Mouse (Mus musculus): ENCODE data around the gene Guk1. TPM values are rescaled to one million over a fixed set of nuclear protein-coding genes. Genes with fewer than 3 reads are reported as not detected.

Gene Guk1
- polyA plus RNA-seq, 1 experiment from 2014 or later, result 78.7 TPM

GRCm38 (mm10) chr11:59185490-59185889, 6.5 kb downstream of the Guk1 start:
- DNase-seq (ENCODE audit: low read depth, low spot score) (no peak), ATAC-seq (no peak)
- ChIA-PET POLR2A (no interaction called here), CTCF (interaction anchor here (1.0 to 1.2 kb wide), 3 partner anchors 12 to 87 kb away, joined by 3 to 4 read pairs (median 3); no protein-coding TSS in a partner anchor)
- no peaks in the 10 kb centered on the region for H3K27me3 ChIP-seq
- in situ Hi-C loops (cut with MboI; ENCODE audit: low pct_unique_long_range_greater_than_20kb), result no loop called here
- TF ChIP-seq CTCF (IDR thresholded peaks at IDR 0.05), result no peak

- DNase-seq (ENCODE audit: low read depth, low spot score), result no peak
- no peaks in the 10 kb centered on the region for H3K27me3 ChIP-seq
- ChIA-PET CTCF (interaction anchor here (1.2 to 1.9 kb wide), 4 partner anchors 10 to 32 kb away, joined by 3 to 8 read pairs (median 4); no protein-coding TSS in a partner anchor), POLR2A (interaction anchor here (1.3 kb wide), 1 partner anchor 10 kb away, joined by 3 read pairs; no protein-coding TSS in a partner anchor)
- peak; percentile 78 for ATAC-seq
- in situ Hi-C loops (cut with MboI; ENCODE audit: low pct_unique_long_range_greater_than_20kb), result loop anchor here (5.0 kb wide), 1 partner anchor 82 kb away; no protein-coding TSS in a partner anchor
- TF ChIP-seq CTCF (IDR thresholded peaks at IDR 0.05), result no peak
Measured at GRCm38 (mm10) chr11:59183821-59184220, 8.2 kb downstream of the Guk1 start.

- POLR2A ChIA-PET, result interaction anchor here (1.3 kb wide), 1 partner anchor 9 kb away, joined by 3 read pairs; no protein-coding TSS in a partner anchor
- peaks cover under 1% of the 10 kb centered on the region for H3K27me3 ChIP-seq
- DNase-seq (ENCODE audit: low read depth, low spot score) (no peak), ATAC-seq (no peak)
- CTCF ChIA-PET, result interaction anchor here (0.9 to 1.9 kb wide), 5 partner anchors 9 to 31 kb away, joined by 3 to 8 read pairs (median 5); partner anchors contain the start of gene Iba57
- TF ChIP-seq CTCF (IDR thresholded peaks at IDR 0.05), result no peak
- in situ Hi-C loops (cut with MboI; ENCODE audit: low pct_unique_long_range_greater_than_20kb), result loop anchor here (5.0 kb wide), 1 partner anchor 81 kb away; no protein-coding TSS in a partner anchor
Measured at GRCm38 (mm10) chr11:59182864-59183331, 9.1 kb downstream of the Guk1 start, which contains the start of gene Gjc2. Gjc2 (minus strand) TSS chr11:59183213.

GRCm38 (mm10) chr11:59176921-59177320, 15.1 kb downstream of the Guk1 start:
- in situ Hi-C loops (cut with MboI; ENCODE audit: low pct_unique_long_range_greater_than_20kb), result no loop called here
- no peak for TF ChIP-seq CTCF (IDR thresholded peaks at IDR 0.05)
- H3K27me3 ChIP-seq, result peaks cover 36% of the 10 kb centered on the region
- ATAC-seq, result no peak
- ChIA-PET POLR2A (no interaction called here), CTCF (no interaction called here)
- DNase-seq (ENCODE audit: low read depth, low spot score), result no peak

GRCm38 (mm10) chr11:59176475-59176874, 15.5 kb downstream of the Guk1 start:
- ChIA-PET POLR2A (no interaction called here), CTCF (no interaction called here)
- in situ Hi-C loops (cut with MboI; ENCODE audit: low pct_unique_long_range_greater_than_20kb), result no loop called here
- DNase-seq (ENCODE audit: low read depth, low spot score) (no peak), ATAC-seq (no peak)
- H3K27me3 ChIP-seq, result peaks cover 36% of the 10 kb centered on the region
- TF ChIP-seq CTCF (IDR thresholded peaks at IDR 0.05), result no peak

GRCm38 (mm10) chr11:59174189-59174838, 17.7 kb downstream of the Guk1 start:
- no peak for ATAC-seq
- ChIA-PET POLR2A (interaction anchor here (0.6 to 0.9 kb wide), 2 partner anchors 9 to 11 kb away, joined by 3 to 5 read pairs; partner anchors contain the start of genes Gjc2 and Iba57), CTCF (interaction anchor here (1.4 to 1.5 kb wide), 2 partner anchors 9 to 22 kb away, joined by 3 to 8 read pairs; partner anchors contain the start of gene Gjc2)
- TF ChIP-seq CTCF (IDR thresholded peaks at IDR 0.05), result no peak
- in situ Hi-C loops (cut with MboI; ENCODE audit: low pct_unique_long_range_greater_than_20kb), result no loop called here
- H3K27me3 ChIP-seq, result peaks cover 36% of the 10 kb centered on the region
- DNase-seq (ENCODE audit: low read depth, low spot score), result no peak

- peaks cover 15% of the 10 kb centered on the region for H3K27me3 ChIP-seq
- POLR2A ChIA-PET, result no interaction called here
- CTCF ChIA-PET, result no interaction called here
- in situ Hi-C loops (cut with MboI; ENCODE audit: low pct_unique_long_range_greater_than_20kb), result no loop called here
- no peak for DNase-seq (ENCODE audit: low read depth, low spot score)
- no peak for ATAC-seq
- no peak for TF ChIP-seq CTCF (IDR thresholded peaks at IDR 0.05)
Measured at GRCm38 (mm10) chr11:59170549-59170948, 21.5 kb downstream of the Guk1 start.

GRCm38 (mm10) chr11:59169807-59170206, 22.2 kb downstream of the Guk1 start:
- POLR2A ChIA-PET, result no interaction called here
- in situ Hi-C loops (cut with MboI; ENCODE audit: low pct_unique_long_range_greater_than_20kb), result no loop called here
- no peak for DNase-seq (ENCODE audit: low read depth, low spot score)
- CTCF ChIA-PET, result interaction anchor here (1.2 kb wide), 1 partner anchor 11 kb away, joined by 5 read pairs; no protein-coding TSS in a partner anchor
- no peak for TF ChIP-seq CTCF (IDR thresholded peaks at IDR 0.05)
- peaks cover 8% of the 10 kb centered on the region for H3K27me3 ChIP-seq
- ATAC-seq, result no peak

GRCm38 (mm10) chr11:59165616-59166241, 26.3 kb downstream of the Guk1 start:
- CTCF ChIA-PET, result interaction anchor here (0.6 to 1.5 kb wide), 2 partner anchors 17 to 67 kb away, joined by 3 to 4 read pairs; partner anchors contain the start of gene Gjc2
- no peak for DNase-seq (ENCODE audit: low read depth, low spot score)

GRCm38 (mm10) chr11:59164384-59164783, 27.6 kb downstream of the Guk1 start:
- POLR2A ChIA-PET, result interaction anchor here (0.7 kb wide), 1 partner anchor 85 kb away, joined by 3 read pairs; no protein-coding TSS in a partner anchor
- ATAC-seq, result no peak
- in situ Hi-C loops (cut with MboI; ENCODE audit: low pct_unique_long_range_greater_than_20kb), result no loop called here

More at GRCm38 (mm10) chr11:59165616-59166241, 26.3 kb downstream of the Guk1 start:
- in situ Hi-C loops (cut with MboI; ENCODE audit: low pct_unique_long_range_greater_than_20kb), result no loop called here
- ATAC-seq, result no peak
- POLR2A ChIA-PET, result no interaction called here
- H3K27me3 ChIP-seq, result no peaks in the 10 kb centered on the region
- no peak for TF ChIP-seq CTCF (IDR thresholded peaks at IDR 0.05)

More at GRCm38 (mm10) chr11:59164384-59164783, 27.6 kb downstream of the Guk1 start:
- no peak for DNase-seq (ENCODE audit: low read depth, low spot score)
- no peak for TF ChIP-seq CTCF (IDR thresholded peaks at IDR 0.05)
- no peaks in the 10 kb centered on the region for H3K27me3 ChIP-seq
- CTCF ChIA-PET, result interaction anchor here (1.5 to 2.1 kb wide), 2 partner anchors 18 to 66 kb away, joined by 4 to 5 read pairs; no protein-coding TSS in a partner anchor
